Mouse (Mus musculus) heart, adult 2 months (tissue): Measurements from ENCODE around the gene Rp2.

ENCODE experiments used
- CTCF ChIP-seq: fragments of 200-600 bp; IDR thresholded peaks from 2 replicates; pipeline ENCODE4 v1.8.1; 2022; ENCODE audit warnings: antibody characterized with exemption, mild to moderate bottlenecking, moderate library complexity
- EP300 ChIP-seq: fragments of 200-500 bp; IDR thresholded peaks from 2 replicates; pipeline ENCODE4 v1.6.1; 2011; ENCODE audit warnings: low read depth, low read length, control low read depth; ENCODE audit not compliant: insufficient read depth
- POLR2A ChIP-seq: fragments of 200-500 bp; IDR thresholded peaks from 2 replicates; pipeline ENCODE4 v1.6.1; 2011; ENCODE audit warnings: mild to moderate bottlenecking, low read depth, low read length, control low read depth; ENCODE audit not compliant: insufficient read depth

- peak; percentile 51; the same call in 1 of the 2 replicates for TF ChIP-seq POLR2A
- TF ChIP-seq CTCF: peak; percentile 10; the same call in 1 of the 2 replicates
- TF ChIP-seq EP300: no peak
Observed at GRCm38 (mm10) chrX:20425140-20425838, 61.0 kb downstream of the Rp2 start, which contains the start of gene Jade3.
